Mouse (Mus musculus) CH12.LX (cell line): ENCODE measurements around the gene Gstt1. TPM values are rescaled to one million over a fixed set of nuclear protein-coding genes. Genes with fewer than 3 reads are reported as not detected.

Experiments used
- DNase-seq: peaks from one replicate; pipeline ENCODE4 v3.0.0-alpha.2; 2013; ENCODE audit errors: extremely low read depth
- H3K27ac ChIP-seq: 2 replicates; pipeline ENCODE4 v1.5.1; 2012; ENCODE audit warnings: low read depth, mild to moderate bottlenecking, control low read depth, moderate library complexity; ENCODE audit not compliant: insufficient read depth
- H3K27me3 ChIP-seq: replicated peaks from 2 replicates; pipeline ENCODE3; 2012; ENCODE audit warnings: inconsistent platforms
- H3K36me3 ChIP-seq, 2 experiments: replicated peaks in 1 of 2; 2 replicates each; pipeline versions ENCODE3 to v1.6.1; 2012; ENCODE audit warnings: inconsistent platforms in 1 of 2, low read length in 1 of 2, mild to moderate bottlenecking in 1 of 2, mixed read lengths in 1 of 2, moderate library complexity in 1 of 2; ENCODE audit not compliant: control insufficient read depth in 1 of 2, insufficient read depth in 1 of 2
- H3K4me1 ChIP-seq, 2 experiments: 2 replicates each; pipeline ENCODE4 v1.6.1; 2012; ENCODE audit warnings: inconsistent platforms in 1 of 2, moderate library complexity in 1 of 2; ENCODE audit not compliant: insufficient read depth in 2 of 2, control insufficient read depth in 1 of 2
- H3K4me2 ChIP-seq: 2 replicates; pipeline ENCODE4 v1.6.1; 2012; ENCODE audit warnings: low read depth, mild to moderate bottlenecking, control low read depth; ENCODE audit not compliant: poor library complexity, insufficient read depth, severe bottlenecking
- H3K4me3 ChIP-seq, 3 experiments: fragments of 150-350 bp in 1 of 3; sonication (generic) in 1 of 3; replicated peaks in 1 of 3; 2 replicates each; pipeline versions ENCODE3 to v1.5.1; 2011 to 2012; ENCODE audit warnings: low read depth in 2 of 3, low read length in 2 of 3, mild to moderate bottlenecking in 2 of 3, moderate library complexity in 2 of 3, control low read depth in 1 of 3, improper control_type of control experiment in 1 of 3, inconsistent platforms in 1 of 3, mixed read lengths in 1 of 3; ENCODE audit not compliant: poor library complexity in 1 of 3
- H3K79me2 ChIP-seq: replicated peaks from 2 replicates; pipeline ENCODE4 v1.6.1; 2012; ENCODE audit warnings: mild to moderate bottlenecking, moderate library complexity; ENCODE audit not compliant: control insufficient read depth, poor library complexity, insufficient read depth, severe bottlenecking; ENCODE audit errors: extremely low read depth
- H3K9ac ChIP-seq: 2 replicates; pipeline ENCODE4 v1.6.1; 2012; ENCODE audit warnings: low read depth, mild to moderate bottlenecking, control low read depth, moderate library complexity; ENCODE audit not compliant: insufficient read depth
- H3K9me3 ChIP-seq: replicated peaks from 2 replicates; pipeline ENCODE3; 2012; ENCODE audit warnings: low read length, inconsistent platforms, mixed read lengths
- BHLHE40 ChIP-seq: IDR thresholded peaks from 2 replicates; pipeline ENCODE4 v1.6.1; 2011; ENCODE audit warnings: mild to moderate bottlenecking, low read depth, low read length, improper control_type of control experiment
- CHD1 ChIP-seq: IDR thresholded peaks from 2 replicates; pipeline ENCODE4 v1.6.1; 2012; ENCODE audit warnings: low read depth, low read length, improper control_type of control experiment, inconsistent platforms
- CHD2 ChIP-seq: IDR thresholded peaks from 2 replicates; pipeline ENCODE4 v1.6.1; 2011; ENCODE audit warnings: low read length, improper control_type of control experiment
- CTCF ChIP-seq, 2 experiments: IDR thresholded peaks in 1 of 2; conservative IDR thresholded peaks in 1 of 2; 2 replicates each; pipeline ENCODE4 v1.5.1; 2011 to 2012; ENCODE audit warnings: low read depth in 2 of 2, low read length in 2 of 2, improper control_type of control experiment in 1 of 2, inconsistent platforms in 1 of 2, mild to moderate bottlenecking in 1 of 2, moderate library complexity in 1 of 2
- ELF1 ChIP-seq: IDR thresholded peaks from 2 replicates; pipeline ENCODE4 v1.6.1; 2014; ENCODE audit warnings: low read depth, mild to moderate bottlenecking, inconsistent platforms, low read length, improper control_type of control experiment
- ETS1 ChIP-seq: conservative IDR thresholded peaks from 2 replicates; pipeline ENCODE4 v1.6.1; 2012; ENCODE audit warnings: low read depth, mild to moderate bottlenecking, inconsistent platforms, low read length, improper control_type of control experiment, moderate library complexity
- GABPA ChIP-seq: IDR thresholded peaks from 2 replicates; pipeline ENCODE4 v1.6.1; 2012; ENCODE audit warnings: low read depth, low read length, improper control_type of control experiment, inconsistent platforms; ENCODE audit not compliant: insufficient replicate concordance
- IRF4 ChIP-seq: IDR thresholded peaks from 2 replicates; pipeline ENCODE4 v1.6.1; 2014; ENCODE audit warnings: low read depth, mild to moderate bottlenecking, inconsistent platforms, low read length, improper control_type of control experiment
- JUND ChIP-seq: conservative IDR thresholded peaks from 2 replicates; pipeline ENCODE4 v1.6.1; 2011; ENCODE audit warnings: low read depth, low read length, improper control_type of control experiment
- KAT2A ChIP-seq: IDR thresholded peaks from 2 replicates; pipeline ENCODE4 v1.6.1; 2012; ENCODE audit warnings: low read length, improper control_type of control experiment, inconsistent platforms; ENCODE audit not compliant: insufficient replicate concordance
- MAX ChIP-seq: IDR thresholded peaks from 2 replicates; pipeline ENCODE4 v1.6.1; 2011; ENCODE audit warnings: low read length, improper control_type of control experiment
- MAZ ChIP-seq: IDR thresholded peaks from 2 replicates; pipeline ENCODE4 v1.6.1; 2012; ENCODE audit warnings: low read depth, mild to moderate bottlenecking, inconsistent platforms, low read length, improper control_type of control experiment, moderate library complexity
- MEF2A ChIP-seq: IDR thresholded peaks from 2 replicates; pipeline ENCODE4 v1.6.1; 2014; ENCODE audit warnings: low read depth, mild to moderate bottlenecking, inconsistent platforms, low read length, improper control_type of control experiment, borderline replicate concordance
- NELFE ChIP-seq: IDR thresholded peaks from 2 replicates; pipeline ENCODE4 v1.6.1; 2011; ENCODE audit warnings: low read depth, low read length, improper control_type of control experiment
- POLR2A ChIP-seq: IDR thresholded peaks from 2 replicates; pipeline ENCODE4 v1.6.1; 2011; ENCODE audit warnings: low read depth, mild to moderate bottlenecking, improper control_type of control experiment, low read length
- POLR2AphosphoS2 ChIP-seq: IDR thresholded peaks from 2 replicates; pipeline ENCODE4 v1.6.1; 2011; ENCODE audit warnings: low read depth, low read length, improper control_type of control experiment
- RAD21 ChIP-seq: IDR thresholded peaks from 2 replicates; pipeline ENCODE4 v1.6.1; 2011; ENCODE audit warnings: low read depth, mild to moderate bottlenecking, low read length, improper control_type of control experiment, moderate library complexity
- RCOR1 ChIP-seq: conservative IDR thresholded peaks from 2 replicates; pipeline ENCODE4 v1.6.1; 2012; ENCODE audit warnings: low read depth, mild to moderate bottlenecking, inconsistent platforms, low read length, improper control_type of control experiment
- SIN3A ChIP-seq: IDR thresholded peaks from 2 replicates; pipeline ENCODE4 v1.6.1; 2012; ENCODE audit warnings: low read length, improper control_type of control experiment, inconsistent platforms
- SMC3 ChIP-seq: IDR thresholded peaks from 2 replicates; pipeline ENCODE4 v1.6.1; 2011; ENCODE audit warnings: low read depth, low read length, improper control_type of control experiment
- TBP ChIP-seq: conservative IDR thresholded peaks from 2 replicates; pipeline ENCODE4 v1.6.1; 2011; ENCODE audit warnings: low read depth, low read length, improper control_type of control experiment
- TCF12 ChIP-seq: IDR thresholded peaks from 2 replicates; pipeline ENCODE4 v1.6.1; 2014; ENCODE audit warnings: low read depth, mild to moderate bottlenecking, inconsistent platforms, low read length, improper control_type of control experiment
- UBTF ChIP-seq: IDR thresholded peaks from 2 replicates; pipeline ENCODE4 v1.6.1; 2012; ENCODE audit warnings: low read depth, mild to moderate bottlenecking, inconsistent platforms, low read length, improper control_type of control experiment, moderate library complexity
- USF1 ChIP-seq: IDR thresholded peaks from 2 replicates; pipeline ENCODE4 v1.6.1; 2014; ENCODE audit warnings: low read depth, mild to moderate bottlenecking, inconsistent platforms, low read length, improper control_type of control experiment
- USF2 ChIP-seq: conservative IDR thresholded peaks from 2 replicates; pipeline ENCODE4 v1.6.1; 2011; ENCODE audit warnings: low read depth, low read length, improper control_type of control experiment
- ZC3H11A ChIP-seq: IDR thresholded peaks from 2 replicates; pipeline ENCODE4 v1.6.1; 2012; ENCODE audit warnings: low read depth, mild to moderate bottlenecking, inconsistent platforms, low read length, improper control_type of control experiment
- ZKSCAN1 ChIP-seq: IDR thresholded peaks from 2 replicates; pipeline ENCODE4 v1.6.1; 2012; ENCODE audit warnings: low read depth, inconsistent platforms, low read length, improper control_type of control experiment, borderline replicate concordance
- dilution Hi-C: fragments of 300-500 bp; cut with MboI; formaldehyde crosslinking; loops from 2 replicates; pipeline ENCODE4 v1.14.3; 2020; ENCODE audit warnings: low sequenced_read_pairs; ENCODE audit not compliant: extremely low pct_unique_long_range_greater_than_20kb, extremely low pct_ligation_motif_present
- in situ Hi-C: fragments of 300-500 bp; cut with MboI; formaldehyde crosslinking; loops from 3 replicates; pipeline ENCODE4 v1.14.3; 2019; ENCODE audit warnings: low sequenced_read_pairs, low pct_ligation_motif_present, low pct_unique_long_range_greater_than_20kb, mixed read lengths
- polyA plus RNA-seq: library from polyadenylated mRNA; unstranded; fragments of >175 nt; gene quantifications from 2 replicates; pipeline ENCODE4 v1.2.1, GENCODE M21; 2012; ENCODE audit warnings: low read depth; ENCODE audit not compliant: insufficient read length
- total RNA-seq, 2 experiments: library from RNA; depleted of rRNA; stranded (reverse); fragments of 300-350 nt in 1 of 2; fragments of >200 nt in 1 of 2; gene quantifications; 2 replicates each; pipeline ENCODE4 v1.2.3; 2012 to 2014

Gstt1 gene
- total and polyA plus RNA-seq, 3 experiments = 2.9 to 50.9 (median 4.5) TPM

- TF ChIP-seq UBTF = peak; percentile 67; the same call in 1 of the 2 replicates
- TF ChIP-seq TCF12 = peak; percentile 68; the same call in 1 of the 2 replicates
- TF ChIP-seq JUND = no peak
- TF ChIP-seq RCOR1 = 0 out of 2 replicates have a peak, but pooled peaks have one; percentile 32
- peak; percentile 89 for TF ChIP-seq ELF1
- no peak for TF ChIP-seq SMC3
- TF ChIP-seq USF1 = no peak
- peak; percentile 51; the same call in 1 of the 2 replicates for TF ChIP-seq MAX
- TF ChIP-seq, all 38 proteins: peak for 16
Observed at GRCm38 (mm10) chr10:75834250-75834649, 35.9 kb upstream of the Gstt1 start (continued).

DNA sequence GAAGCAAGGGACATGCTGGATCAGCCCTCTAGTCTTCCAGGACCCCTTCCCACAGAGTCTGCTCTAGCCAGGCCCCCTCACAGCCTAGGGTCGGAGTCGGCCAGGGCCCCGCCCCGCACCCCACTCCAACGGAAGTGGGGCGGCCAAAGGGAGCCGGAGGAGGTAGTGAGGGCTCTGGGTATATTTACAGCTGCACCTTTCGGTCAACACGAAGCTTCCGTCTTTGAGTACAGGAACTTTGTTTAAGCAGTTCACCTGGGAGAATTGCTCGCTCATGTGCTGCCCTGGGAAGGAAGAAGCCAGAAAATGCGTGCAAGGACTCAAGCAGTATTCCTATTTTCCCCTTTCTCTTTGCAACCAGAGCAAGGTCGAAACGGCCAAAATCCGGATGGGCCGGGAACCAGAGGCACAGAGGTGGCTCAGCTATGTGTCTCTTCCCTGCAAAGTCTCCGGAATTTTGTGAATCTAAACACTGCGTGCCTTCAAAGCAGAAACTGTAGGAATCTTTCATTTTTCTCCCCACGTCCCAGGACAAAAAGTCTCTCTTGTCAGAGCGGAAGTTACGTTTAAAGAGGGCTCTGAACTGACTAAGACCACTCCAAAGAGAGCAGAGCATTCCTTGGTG is 35.2 kb upstream of the Gstt1 start:
- Histone ChIP-seq H3K27me3 (no peaks in the 10 kb centered on the region), H3K9ac (peak overlapping the region; percentile 83), H3K79me2 (no peaks in the 10 kb centered on the region), H3K4me3 (peak overlapping the region; percentile 61 to 79 (median 73)), H3K36me3 (peaks cover 0 to 2% of the 10 kb centered on the region in 2 experiments), H3K4me1 (peaks cover 3 to 40% of the 10 kb centered on the region in 2 experiments; a peak in 2 of 4 replicates), H3K27ac (peak overlapping the region; percentile 92), H3K9me3 (no peaks in the 10 kb centered on the region), H3K4me2 (peak overlapping the region; percentile 86)
- TF ChIP-seq CTCF (conservative IDR thresholded peaks at IDR 0.05 in 1 of 2, IDR thresholded peaks at IDR 0.05 in 1 of 2; ENCODE audit: low read depth in 2 of 2, low read length in 2 of 2) = no peak
- TF ChIP-seq SMC3 = no peak
- no peak for TF ChIP-seq ZKSCAN1
- TF ChIP-seq UBTF = no peak
- no peak for TF ChIP-seq CHD1
- no peak; the same call in 1 of the 2 replicates for TF ChIP-seq NELFE
- 0 out of 2 replicates have a peak, but pooled peaks have one; percentile 33 for TF ChIP-seq TBP
- TF ChIP-seq ZC3H11A = no peak
- TF ChIP-seq CHD2 = peak; percentile 64
- TF ChIP-seq RAD21 = no peak
- TF ChIP-seq USF2 = no peak
- 0 out of 2 replicates have a peak, but pooled peaks have one; percentile 21 for TF ChIP-seq ETS1
- TF ChIP-seq POLR2AphosphoS2 = 0 out of 2 replicates have a peak, but pooled peaks have one; percentile 46
- no peak for TF ChIP-seq USF1
- peak; percentile 32; the same call in 1 of the 2 replicates for TF ChIP-seq MEF2A
- 0 out of 2 replicates have a peak, but pooled peaks have one; percentile 24 for TF ChIP-seq RCOR1
- TF ChIP-seq GABPA = no peak
- 0 out of 2 replicates have a peak, but pooled peaks have one; percentile 39 for TF ChIP-seq MAX
- TF ChIP-seq MAZ = peak; percentile 47; the same call in 1 of the 2 replicates
- TF ChIP-seq KAT2A = no peak
- TF ChIP-seq SIN3A = peak; percentile 83; the same call in 1 of the 2 replicates
- peak; percentile 8; the same call in 1 of the 2 replicates for TF ChIP-seq IRF4
- TF ChIP-seq POLR2A = no peak; the same call in 1 of the 2 replicates
- TF ChIP-seq TCF12 = peak; percentile 70
- peak; percentile 64 for TF ChIP-seq ELF1
- no peak for TF ChIP-seq JUND
- peak; percentile 46; the same call in 1 of the 2 replicates for TF ChIP-seq BHLHE40
- DNase-seq = peak; percentile 58
- in situ Hi-C loops (loop anchor here (10.0 kb wide), 1 partner anchor 249 kb away; the partner anchor contains the start of gene Ggt5), dilution Hi-C loops (no loop called here)
